Mouse (Mus musculus) thymus, adult 2 months (tissue): ENCODE results near the gene Rrp36. TPM values are rescaled to one million over a fixed set of nuclear protein-coding genes. Genes with fewer than 3 reads are reported as not detected.
A peak's percentile ranks its signal among the peaks of the same experiment; 100 is the strongest.

Source experiments
- DNase-seq: peaks from one replicate; pipeline ENCODE4 v3.0.0; 2021
- H3K27ac ChIP-seq: fragments of 200-500 bp; 2 replicates; pipeline ENCODE4 v1.5.1; 2012; ENCODE audit warnings: low read length, control low read depth; ENCODE audit not compliant: control insufficient read depth, insufficient read depth
- H3K27me3 ChIP-seq: fragments of 200-500 bp; 2 replicates; pipeline ENCODE4 v1.6.1; 2012; ENCODE audit warnings: mild to moderate bottlenecking, low read length, moderate library complexity, mixed read lengths; ENCODE audit not compliant: control insufficient read depth, insufficient read depth
- H3K36me3 ChIP-seq: fragments of 200-500 bp; 2 replicates; pipeline ENCODE4 v1.6.1; 2012; ENCODE audit warnings: mild to moderate bottlenecking, low read length, moderate library complexity; ENCODE audit not compliant: control insufficient read depth, insufficient read depth
- H3K4me1 ChIP-seq: fragments of 200-500 bp; replicated peaks from 2 replicates; pipeline ENCODE4 v1.6.1; 2012; ENCODE audit warnings: low read length; ENCODE audit not compliant: control insufficient read depth, insufficient read depth
- H3K4me3 ChIP-seq: fragments of 200-500 bp; 2 replicates; pipeline ENCODE4 v1.5.1; 2012; ENCODE audit warnings: mild to moderate bottlenecking, low read length, control low read depth, moderate library complexity; ENCODE audit not compliant: control insufficient read depth, insufficient read depth
- CTCF ChIP-seq: fragments of 200-500 bp; IDR thresholded peaks from 2 replicates; pipeline ENCODE4 v1.5.1; 2012; ENCODE audit warnings: mild to moderate bottlenecking, control low read depth, low read length, moderate library complexity, borderline replicate concordance; ENCODE audit not compliant: control insufficient read depth, poor library complexity, insufficient read depth; ENCODE audit errors: extremely low read depth
- POLR2A ChIP-seq: fragments of 200-500 bp; IDR thresholded peaks from 2 replicates; pipeline ENCODE4 v1.6.1; 2012; ENCODE audit warnings: mild to moderate bottlenecking, low read length, control low read depth, moderate library complexity; ENCODE audit not compliant: control insufficient read depth, poor library complexity, insufficient read depth; ENCODE audit errors: extremely low read depth
- WGBS: fragments of 180-500 bp; shearing (Covaris S2); methylation state at CpG from one replicate; pipeline ENCODE4 v1.1.7; 2018; 5-methylcytosine and 5-hydroxymethylcytosine counted together
- polyA plus RNA-seq: library from polyadenylated mRNA; depleted of rRNA; stranded (reverse); fragments of >200 nt; gene quantifications from 2 replicates; pipeline ENCODE4 v1.2.3, GENCODE M21; 2012

Gene Rrp36
- polyA plus RNA-seq, 1 experiment = 47.8 TPM

GRCm38 (mm10) chr17:46639929-46640328, 34.2 kb downstream of the Rrp36 start:
- DNase-seq = no peak
- Histone ChIP-seq H3K27me3 (no peaks in the 10 kb centered on the region), H3K4me3 (no peak overlapping the region), H3K4me1 (peaks cover 12% of the 10 kb centered on the region), H3K36me3 (no peaks in the 10 kb centered on the region), H3K27ac (no peak overlapping the region)
- TF ChIP-seq POLR2A (no peak), CTCF (no peak)
- WGBS = 74% methylated on average over 9 of the region's 9 CpGs

GRCm38 (mm10) chr17:46636831-46637523, 37.2 kb downstream of the Rrp36 start:
- no peaks in the 10 kb centered on the region for H3K36me3 ChIP-seq
- no peak overlapping the region for H3K27ac ChIP-seq
- peaks cover 8% of the 10 kb centered on the region for H3K4me1 ChIP-seq
- WGBS = 6% methylated on average over 15 of the region's 15 CpGs
- peak overlapping the region; percentile 9; the same call in 1 of the 2 replicates for H3K4me3 ChIP-seq
- no peaks in the 10 kb centered on the region for H3K27me3 ChIP-seq
- TF ChIP-seq POLR2A = no peak
- no peak for TF ChIP-seq CTCF
- DNase-seq = peak; percentile 48

GRCm38 (mm10) chr17:46629685-46630441, 44.3 kb downstream of the Rrp36 start:
- 26% methylated on average over 12 of the region's 12 CpGs for WGBS
- Histone ChIP-seq H3K27me3 (0 out of 2 replicates have a peak, but pooled peaks cover 2% of the 10 kb centered on the region), H3K4me3 (peak overlapping the region; percentile 95), H3K36me3 (no peaks in the 10 kb centered on the region), H3K4me1 (peaks cover 19% of the 10 kb centered on the region), H3K27ac (no peak overlapping the region)
- no peak for TF ChIP-seq CTCF
- peak; percentile 23 for DNase-seq

GRCm38 (mm10) chr17:46628791-46629684, 45.1 kb downstream of the Rrp36 start, which contains the start of gene Ptk7:
TSS of gene Ptk7 (minus strand) at chr17:46629504.
- TF ChIP-seq CTCF (no peak), POLR2A (no peak)
- no peak within 1 kb of the TSS for H3K27ac ChIP-seq

GRCm38 (mm10) chr17:46628471-46628790, 45.7 kb downstream of the Rrp36 start:
- H3K27ac ChIP-seq = no peak overlapping the region
- H3K36me3 ChIP-seq = no peaks in the 10 kb centered on the region
- 0 out of 2 replicates have a peak, but pooled peaks cover 2% of the 10 kb centered on the region for H3K27me3 ChIP-seq
- 12% methylated on average over 13 of the region's 13 CpGs for WGBS
- no peak for DNase-seq
- peaks cover 19% of the 10 kb centered on the region for H3K4me1 ChIP-seq
- TF ChIP-seq POLR2A = no peak
- TF ChIP-seq CTCF = peak; percentile 45; the same call in 1 of the 2 replicates
- H3K4me3 ChIP-seq = peak overlapping the region; percentile 95

More at GRCm38 (mm10) chr17:46628791-46629684, 45.1 kb downstream of the Rrp36 start, which contains the start of gene Ptk7:
- H3K27me3 ChIP-seq = 0 out of 2 replicates have a peak, but pooled peaks cover 2% of the 10 kb centered on the region
- H3K4me1 ChIP-seq = peaks cover 19% of the 10 kb centered on the region
- no peaks in the 10 kb centered on the region for H3K36me3 ChIP-seq
- under 1% methylated on average over 87 of the region's 90 CpGs for WGBS
- H3K4me3 ChIP-seq = peak within 1 kb of the TSS; percentile 95
- peak; percentile 66 for DNase-seq

DNA sequence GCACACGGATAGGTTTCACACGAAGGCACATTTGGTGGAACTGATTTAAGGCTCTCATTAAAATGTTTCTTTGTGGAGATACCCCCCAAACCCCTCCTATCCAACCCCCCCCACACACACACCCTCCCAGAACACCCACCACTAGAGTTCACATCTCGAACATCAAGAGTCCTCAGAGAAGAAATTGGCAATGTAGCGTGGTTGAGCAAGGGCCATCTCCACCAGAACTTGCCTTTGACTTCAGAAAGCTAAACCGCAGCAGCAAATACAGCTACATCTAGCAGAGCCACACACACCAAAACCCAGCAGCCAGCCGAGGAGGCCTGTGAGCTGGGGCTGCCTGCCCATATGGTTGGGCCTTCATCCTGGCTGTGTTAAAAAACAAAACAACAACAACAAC, 46.7 kb downstream of the Rrp36 start:
- Histone ChIP-seq H3K4me3 (no peak overlapping the region), H3K4me1 (peaks cover 24% of the 10 kb centered on the region), H3K36me3 (no peaks in the 10 kb centered on the region), H3K27ac (no peak overlapping the region), H3K27me3 (0 out of 2 replicates have a peak, but pooled peaks cover 2% of the 10 kb centered on the region)
- TF ChIP-seq POLR2A (no peak), CTCF (no peak)
- no peak for DNase-seq
- 80% methylated on average over 6 of the region's 6 CpGs for WGBS
